Mouse (Mus musculus): Measurements from ENCODE around the gene Fchsd2.

GRCm38 (mm10) chr7:101258482-101258881 lies 165.8 kb downstream of the Fchsd2 start:
- TF ChIP-seq POLR2A (IDR thresholded peaks at IDR 0.05; ENCODE audit: insufficient read depth, low read length) (no peak), CTCF (IDR thresholded peaks at IDR 0.05; ENCODE audit: low read depth, low read length) (no peak)
